In genomic region chr1:180626141-180626540, GRCm38 (mm10) we compare ENCODE assay signal across 10 mouse cellular contexts. TPM values are rescaled to one million over a fixed set of nuclear protein-coding genes. Genes with fewer than 3 reads are reported as not detected.
DNase-seq lines count a peak whose midpoint lies in the region; ATAC-seq lines count a peak whose summit lies in the region.
"Had no signal": no experiment of that assay in that cellular context is flagged by ENCODE, and none has a peak within 500 bp of the region (broad histone marks: within the 10 kb centered on the region; RNA-seq: fewer than 3 reads in every experiment).

No protein-coding gene starts in this region.

- H3K4me3 ChIP-seq in heart, embryonic 11.5 days (ENCODE audit: low read depth, low read length) = no peak overlapping the region
- H3K4me3 ChIP-seq in kidney, embryonic 14.5 days (ENCODE audit: low read length) = no peak overlapping the region
- H3K4me3 ChIP-seq: midbrain, embryonic 13.5 days had no signal

- H3K9ac ChIP-seq in heart, embryonic 11.5 days (ENCODE audit: low read depth, low read length) = no peak overlapping the region
- H3K9ac ChIP-seq in kidney, embryonic 14.5 days (ENCODE audit: low read depth, low read length) = no peak overlapping the region
- H3K9ac ChIP-seq: midbrain, embryonic 13.5 days had no signal

- 41% methylated on average over 2 of the region's 2 CpGs for WGBS in heart, embryonic 11.5 days (ENCODE audit: insufficient replicate concordance)
- WGBS in kidney, embryonic 14.5 days = 40% methylated on average over 2 of the region's 2 CpGs

- H3K4me1 ChIP-seq in heart, embryonic 11.5 days (ENCODE audit: control insufficient read depth, insufficient read depth, low read length) = peaks cover 4% of the 10 kb centered on the region; the same call in 1 of the 2 replicates
- no peaks in the 10 kb centered on the region for H3K4me1 ChIP-seq in kidney, embryonic 14.5 days (ENCODE audit: control insufficient read depth, insufficient read depth, low read length)
- H3K4me1 ChIP-seq: midbrain, embryonic 13.5 days had no signal

- H3K9me3 ChIP-seq in heart, embryonic 11.5 days (replicated peaks; ENCODE audit: control insufficient read depth, low read length) = no peaks in the 10 kb centered on the region
- H3K9me3 ChIP-seq in kidney, embryonic 14.5 days (ENCODE audit: control insufficient read depth, low read length) = no peaks in the 10 kb centered on the region
- H3K9me3 ChIP-seq: midbrain, embryonic 13.5 days had no signal

- intact Hi-C loops in gastrocnemius, postnatal 14 days (cut with DNase I; ENCODE audit: low total_unique reads) = no loop called here

- DNase-seq in gastrocnemius, postnatal 14 days = peak; percentile 19
- DNase-seq in gastrocnemius, postnatal 4 days (ENCODE audit: low spot score in 2 of 2) = no peak
- DNase-seq in lung, postnatal 4 days = peak; percentile 54 to 56
- DNase-seq in embryo, embryonic 11 days = no peak
- no peak for DNase-seq in layer of hippocampus, postnatal 14 days (ENCODE audit: low spot score in 2 of 2)
- DNase-seq: cerebellum, postnatal 10 days had no signal

- H3K27ac ChIP-seq in heart, embryonic 11.5 days (ENCODE audit: low read depth, low read length) = peak overlapping the region; percentile 41; the same call in 1 of the 2 replicates
- H3K27ac ChIP-seq in kidney, embryonic 14.5 days (ENCODE audit: low read depth, low read length) = no peak overlapping the region
- H3K27ac ChIP-seq: midbrain, embryonic 13.5 days had no signal

- no peaks in the 10 kb centered on the region for H3K27me3 ChIP-seq in heart, embryonic 11.5 days (ENCODE audit: control insufficient read depth, insufficient read depth, low read length)
- H3K27me3 ChIP-seq in kidney, embryonic 14.5 days (ENCODE audit: control insufficient read depth, insufficient read depth, low read length) = no peaks in the 10 kb centered on the region
- H3K27me3 ChIP-seq: midbrain, embryonic 13.5 days had no signal

- no peak for ATAC-seq in heart, embryonic 11.5 days (replicated peaks; ENCODE audit: insufficient number of reproducible peaks, low FRiP score, low TSS enrichment)
- 0 out of 2 replicates have a peak, but pooled peaks have one; percentile 43 for ATAC-seq in kidney, embryonic 14.5 days (ENCODE audit: low FRiP score, low TSS enrichment)
- ATAC-seq in CD4-positive, CD25-positive, alpha-beta regulatory T cell, adult 4 months = no peak
- ATAC-seq: midbrain, embryonic 13.5 days had no signal

- H3K4me2 ChIP-seq in heart, embryonic 11.5 days = no peak overlapping the region
- no peak overlapping the region for H3K4me2 ChIP-seq in kidney, embryonic 14.5 days (replicated peaks; ENCODE audit: low read depth, low read length)
- H3K4me2 ChIP-seq: midbrain, embryonic 13.5 days had no signal

- H3K36me3 ChIP-seq in heart, embryonic 11.5 days (ENCODE audit: control insufficient read depth, insufficient read depth, low read length) = no peaks in the 10 kb centered on the region
- no peaks in the 10 kb centered on the region for H3K36me3 ChIP-seq in kidney, embryonic 14.5 days (ENCODE audit: control insufficient read depth, insufficient read depth, low read length)
- H3K36me3 ChIP-seq: midbrain, embryonic 13.5 days had no signal

RNA-seq across cellular contexts. Expression of gene Lin9, which starts 14.8 kb away (rescaled TPM):
- total RNA-seq in gastrocnemius, postnatal 14 days (2021) = 1 to 10 TPM; 3.2 to 3.6 TPM
- total RNA-seq in gastrocnemius, postnatal 4 days (2021) = 1 to 10 TPM; 7.8 to 8.6 TPM
- polyA plus RNA-seq in heart, embryonic 11.5 days (2014; fragmentation: Nextera tagmentation; extraction: Ambion mirVana) = 15.2 and 17.8 TPM in 2 replicates
- polyA plus RNA-seq in kidney, embryonic 14.5 days (2014; fragmentation: Nextera tagmentation; extraction: Ambion mirVana) = 19.3 and 22.0 TPM in 2 replicates
- total RNA-seq in layer of hippocampus, postnatal 14 days (2021) = 1 to 10 TPM; 3.0 to 4.0 TPM
- 10 to 100 TPM; 19.8 to 20.6 TPM for polyA plus RNA-seq in CD4-positive, CD25-positive, alpha-beta regulatory T cell, adult 4 months (2017; shearing (Covaris generic))

RNA-seq across cellular contexts. Expression of gene Parp1, which starts 57.4 kb away (rescaled TPM):
- total RNA-seq in gastrocnemius, postnatal 14 days (2021) = 10 to 100 TPM; 51.9 to 53.6 TPM
- total RNA-seq in gastrocnemius, postnatal 4 days (2021) = 10 to 100 TPM; 81.5 to 86.3 TPM
- 94.0 and 107 TPM in 2 replicates for polyA plus RNA-seq in heart, embryonic 11.5 days (2014; fragmentation: Nextera tagmentation; extraction: Ambion mirVana)
- polyA plus RNA-seq in kidney, embryonic 14.5 days (2014; fragmentation: Nextera tagmentation; extraction: Ambion mirVana) = 110 and 165 TPM in 2 replicates
- 100 to 1,000 TPM; 162 to 172 TPM for total RNA-seq in layer of hippocampus, postnatal 14 days (2021)
- 10 to 100 TPM; 36.5 to 73.7 TPM for polyA plus RNA-seq in CD4-positive, CD25-positive, alpha-beta regulatory T cell, adult 4 months (2017; shearing (Covaris generic))

Comparison
In these comparisons a context has a peak if more than half of its experiments do, and no peak if none do; other contexts are left out.
1. DNase-seq: peak in gastrocnemius, postnatal 14 days (single experiment) and lung, postnatal 4 days (2 of 2); none in gastrocnemius, postnatal 4 days (0 of 2), embryo, embryonic 11 days (single experiment) and layer of hippocampus, postnatal 14 days (0 of 2).